Mouse (Mus musculus): ENCODE results near the gene Fam189a1. TPM values are rescaled to one million over a fixed set of nuclear protein-coding genes. Genes with fewer than 3 reads are reported as not detected.

Fam189a1 gene
- polyA plus RNA-seq, 1 experiment from 2014 or later: 0.31 TPM

GRCm38 (mm10) chr7:64840946-64841659 lies 315.3 kb downstream of the Fam189a1 start:
- no peak overlapping the region for H3K9ac ChIP-seq
- H3K4me1 ChIP-seq (replicated peaks): peaks cover 15% of the 10 kb centered on the region
- no peak overlapping the region for H3K4me3 ChIP-seq
- ATAC-seq (replicated peaks; ENCODE audit: insufficient number of reproducible peaks, insufficient read depth, low FRiP score, low read depth): no peak
- H3K36me3 ChIP-seq: no peaks in the 10 kb centered on the region
- 59% methylated on average over 10 of the region's 10 CpGs for WGBS
- H3K27me3 ChIP-seq: no peaks in the 10 kb centered on the region
- H3K9me3 ChIP-seq (replicated peaks): no peaks in the 10 kb centered on the region
- H3K4me2 ChIP-seq: no peak overlapping the region
- no peak overlapping the region for H3K27ac ChIP-seq

- H3K9me3 ChIP-seq (replicated peaks): no peaks in the 10 kb centered on the region
- H3K4me1 ChIP-seq (replicated peaks): peaks cover 15% of the 10 kb centered on the region
- peak overlapping the region; percentile 70 for H3K4me2 ChIP-seq
- WGBS: 65% methylated on average over 1 of the region's 1 CpGs
- no peak overlapping the region for H3K9ac ChIP-seq
- no peak for ATAC-seq (replicated peaks; ENCODE audit: insufficient number of reproducible peaks, insufficient read depth, low FRiP score, low read depth)
- no peaks in the 10 kb centered on the region for H3K36me3 ChIP-seq
- H3K27ac ChIP-seq: no peak overlapping the region
- no peaks in the 10 kb centered on the region for H3K27me3 ChIP-seq
- H3K4me3 ChIP-seq: 0 out of 2 replicates have a peak overlapping the region, but pooled peaks have one; percentile 43
These were observed 315.8 kb downstream of the Fam189a1 start for GRCm38 (mm10) chr7:64840576-64840895.

- Histone ChIP-seq H3K4me3 (peak overlapping the region; percentile 43), H3K36me3 (no peaks in the 10 kb centered on the region), H3K4me2 (peak overlapping the region; percentile 70), H3K9ac (0 out of 2 replicates have a peak overlapping the region, but pooled peaks have one; percentile 38), H3K4me1 (replicated peaks) (peaks cover 15% of the 10 kb centered on the region), H3K27me3 (no peaks in the 10 kb centered on the region), H3K27ac (no peak overlapping the region), H3K9me3 (replicated peaks) (no peaks in the 10 kb centered on the region)
- 3% methylated on average over 21 of the region's 21 CpGs for WGBS
- ATAC-seq (replicated peaks; ENCODE audit: insufficient number of reproducible peaks, insufficient read depth, low FRiP score, low read depth): peak; percentile 68
These were observed 316.4 kb downstream of the Fam189a1 start for GRCm38 (mm10) chr7:64839801-64840575.

GRCm38 (mm10) chr7:64839281-64839680 lies 317.1 kb downstream of the Fam189a1 start:
- Histone ChIP-seq H3K4me2 (peak overlapping the region; percentile 70), H3K9me3 (replicated peaks) (no peaks in the 10 kb centered on the region), H3K36me3 (no peaks in the 10 kb centered on the region), H3K4me1 (replicated peaks) (peaks cover 15% of the 10 kb centered on the region), H3K4me3 (no peak overlapping the region), H3K9ac (no peak overlapping the region), H3K27me3 (no peaks in the 10 kb centered on the region), H3K27ac (no peak overlapping the region)
- ATAC-seq (replicated peaks; ENCODE audit: insufficient number of reproducible peaks, insufficient read depth, low FRiP score, low read depth): no peak
- 62% methylated on average over 2 of the region's 2 CpGs for WGBS

DNA sequence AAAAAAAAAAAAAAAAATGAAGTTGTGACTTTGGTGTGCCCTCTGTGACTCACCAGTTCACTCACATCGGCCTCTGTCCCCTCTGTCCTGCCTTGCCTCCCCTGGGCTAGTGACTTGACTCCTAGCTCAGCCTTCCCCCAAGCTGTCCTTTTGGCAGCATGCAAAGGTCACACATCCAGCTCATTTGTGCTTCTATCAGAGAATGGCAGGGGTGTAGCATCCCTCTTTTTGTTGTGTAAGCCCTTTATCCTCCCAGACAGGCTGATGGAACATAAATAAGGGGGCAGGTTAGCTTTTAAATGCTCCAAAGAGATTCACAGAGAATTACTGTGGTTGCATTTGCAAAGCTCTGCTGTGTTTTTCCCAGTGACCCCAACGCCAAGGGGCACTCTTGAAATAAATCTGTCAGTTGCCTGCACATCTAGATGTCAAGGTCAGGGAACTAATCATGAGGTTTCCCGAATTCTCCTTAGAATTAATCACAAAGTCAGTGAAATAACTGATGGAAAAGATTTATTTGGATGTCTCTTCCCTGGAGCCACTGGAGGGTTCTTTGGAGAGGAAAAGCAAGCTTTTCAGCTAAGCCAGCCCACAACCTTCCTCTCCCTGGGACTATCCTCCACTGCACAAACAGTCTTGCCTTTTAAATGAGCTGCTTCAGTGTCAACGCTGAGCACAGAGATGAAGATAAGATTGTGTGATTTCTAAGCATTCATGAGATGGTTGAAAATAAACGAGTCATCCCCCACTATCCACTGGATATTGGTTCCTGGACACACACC lies 326.0 kb downstream of the Fam189a1 start:
- Histone ChIP-seq H3K36me3 (no peaks in the 10 kb centered on the region), H3K4me2 (no peak overlapping the region), H3K27ac (no peak overlapping the region), H3K9me3 (replicated peaks) (no peaks in the 10 kb centered on the region), H3K27me3 (no peaks in the 10 kb centered on the region), H3K4me3 (no peak overlapping the region), H3K4me1 (replicated peaks) (no peaks in the 10 kb centered on the region), H3K9ac (no peak overlapping the region)
- ATAC-seq (replicated peaks; ENCODE audit: insufficient number of reproducible peaks, insufficient read depth, low FRiP score, low read depth): no peak
- WGBS: 39% methylated on average over 5 of the region's 5 CpGs

- no peak overlapping the region for H3K4me2 ChIP-seq
- 70% methylated on average over 5 of the region's 5 CpGs for WGBS
- no peak overlapping the region for H3K4me3 ChIP-seq
- ATAC-seq (replicated peaks; ENCODE audit: insufficient number of reproducible peaks, insufficient read depth, low FRiP score, low read depth): no peak
- no peaks in the 10 kb centered on the region for H3K9me3 ChIP-seq (replicated peaks)
- H3K9ac ChIP-seq: no peak overlapping the region
- H3K4me1 ChIP-seq (replicated peaks): no peaks in the 10 kb centered on the region
- no peak overlapping the region for H3K27ac ChIP-seq
- no peaks in the 10 kb centered on the region for H3K36me3 ChIP-seq
- H3K27me3 ChIP-seq: no peaks in the 10 kb centered on the region
These were observed 335.3 kb downstream of the Fam189a1 start for GRCm38 (mm10) chr7:64821081-64821480.

GRCm38 (mm10) chr7:64819683-64820082 lies 336.7 kb downstream of the Fam189a1 start:
- H3K36me3 ChIP-seq: no peaks in the 10 kb centered on the region
- H3K4me3 ChIP-seq: no peak overlapping the region
- no peak for ATAC-seq (replicated peaks; ENCODE audit: insufficient number of reproducible peaks, insufficient read depth, low FRiP score, low read depth)
- H3K9ac ChIP-seq: no peak overlapping the region
- no peaks in the 10 kb centered on the region for H3K9me3 ChIP-seq (replicated peaks)
- H3K27me3 ChIP-seq: no peaks in the 10 kb centered on the region
- no peaks in the 10 kb centered on the region for H3K4me1 ChIP-seq (replicated peaks)
- H3K27ac ChIP-seq: no peak overlapping the region
- 76% methylated on average over 9 of the region's 9 CpGs for WGBS
- no peak overlapping the region for H3K4me2 ChIP-seq

DNA sequence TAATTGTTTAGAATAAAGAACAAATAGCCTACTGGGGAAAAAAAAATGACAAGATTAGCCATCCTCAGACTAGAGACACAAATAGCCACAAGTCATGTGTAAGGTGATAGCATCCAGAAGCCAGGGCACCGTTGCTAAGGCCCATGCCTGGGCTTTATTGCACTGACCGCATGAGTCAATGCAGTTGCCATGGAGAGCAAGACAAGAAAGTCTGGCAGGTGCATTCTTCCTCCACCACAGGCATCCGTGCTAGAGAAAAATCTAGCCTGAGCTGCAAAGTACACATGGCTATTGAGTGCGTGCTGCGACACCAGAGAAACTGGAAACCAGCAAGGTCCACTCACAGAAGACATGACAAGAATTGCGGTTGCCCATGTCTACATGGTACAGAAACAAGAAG lies 347.5 kb downstream of the Fam189a1 start:
- Histone ChIP-seq H3K4me1 (replicated peaks) (no peaks in the 10 kb centered on the region), H3K27ac (no peak overlapping the region), H3K27me3 (no peaks in the 10 kb centered on the region), H3K9me3 (replicated peaks) (no peaks in the 10 kb centered on the region), H3K4me3 (no peak overlapping the region), H3K9ac (no peak overlapping the region), H3K4me2 (no peak overlapping the region), H3K36me3 (no peaks in the 10 kb centered on the region)
- WGBS: 69% methylated on average over 6 of the region's 6 CpGs
- ATAC-seq (replicated peaks; ENCODE audit: insufficient number of reproducible peaks, insufficient read depth, low FRiP score, low read depth): no peak

DNA sequence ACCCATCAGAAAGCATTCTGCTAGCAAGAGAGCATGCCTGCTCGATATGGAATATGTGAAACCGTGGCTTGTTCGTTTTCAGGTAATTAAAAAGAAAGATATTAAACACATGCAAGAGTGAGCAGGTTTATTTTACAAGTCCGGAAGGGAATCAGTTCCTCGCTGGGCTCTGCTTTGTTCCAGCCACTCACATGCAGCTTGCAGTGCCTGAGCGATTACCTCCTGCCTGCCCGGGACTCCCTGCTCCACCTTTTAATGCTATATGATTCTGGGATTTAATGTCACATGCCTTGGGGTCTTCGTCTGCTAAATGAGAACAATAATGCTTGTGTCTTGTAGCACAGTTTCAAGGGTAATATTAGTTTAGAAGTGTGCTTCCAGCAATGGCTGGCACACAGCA lies 351.3 kb downstream of the Fam189a1 start:
- no peak overlapping the region for H3K27ac ChIP-seq
- no peaks in the 10 kb centered on the region for H3K9me3 ChIP-seq (replicated peaks)
- ATAC-seq (replicated peaks; ENCODE audit: insufficient number of reproducible peaks, insufficient read depth, low FRiP score, low read depth): no peak
- H3K4me1 ChIP-seq (replicated peaks): no peaks in the 10 kb centered on the region
- H3K4me3 ChIP-seq: no peak overlapping the region
- 81% methylated on average over 8 of the region's 8 CpGs for WGBS
- no peak overlapping the region for H3K4me2 ChIP-seq
- H3K36me3 ChIP-seq: no peaks in the 10 kb centered on the region
- no peak overlapping the region for H3K9ac ChIP-seq
- no peaks in the 10 kb centered on the region for H3K27me3 ChIP-seq

- no peak for ATAC-seq (replicated peaks; ENCODE audit: insufficient number of reproducible peaks, insufficient read depth, low FRiP score, low read depth)
- no peaks in the 10 kb centered on the region for H3K9me3 ChIP-seq (replicated peaks)
- H3K27ac ChIP-seq: peak overlapping the region; percentile 44; the same call in 1 of the 2 replicates
- H3K36me3 ChIP-seq: no peaks in the 10 kb centered on the region
- no peak overlapping the region for H3K4me2 ChIP-seq
- H3K4me3 ChIP-seq: no peak overlapping the region
- WGBS: 56% methylated on average over 6 of the region's 6 CpGs
- H3K4me1 ChIP-seq (replicated peaks): peaks cover 17% of the 10 kb centered on the region
- H3K9ac ChIP-seq: no peak overlapping the region
- no peaks in the 10 kb centered on the region for H3K27me3 ChIP-seq
These were observed 360.8 kb downstream of the Fam189a1 start for GRCm38 (mm10) chr7:64795554-64795953.

DNA sequence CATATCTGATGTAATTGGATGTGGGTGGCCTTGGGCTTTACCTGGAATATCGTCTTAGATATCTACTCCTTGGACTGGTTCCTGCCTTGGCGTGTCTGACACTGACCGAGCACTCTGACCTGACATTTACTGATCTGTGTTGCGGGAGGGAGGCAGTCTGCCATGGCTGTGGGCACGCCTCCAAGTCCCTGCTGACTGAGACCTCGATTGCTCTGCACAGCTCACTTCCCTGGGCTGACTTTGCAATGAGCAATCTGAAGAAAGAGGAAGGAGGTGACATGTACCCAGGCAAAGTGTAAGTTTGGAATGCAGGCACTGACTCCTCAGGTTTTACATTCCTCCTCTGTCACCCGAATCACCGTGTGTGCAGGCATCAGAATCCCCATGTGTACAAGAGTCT lies 364.3 kb downstream of the Fam189a1 start:
- Histone ChIP-seq H3K27me3 (no peaks in the 10 kb centered on the region), H3K4me3 (no peak overlapping the region), H3K4me1 (replicated peaks) (peaks cover 17% of the 10 kb centered on the region), H3K9me3 (replicated peaks) (no peaks in the 10 kb centered on the region), H3K27ac (peak overlapping the region; percentile 45; the same call in 1 of the 2 replicates), H3K36me3 (no peaks in the 10 kb centered on the region), H3K9ac (no peak overlapping the region), H3K4me2 (0 out of 2 replicates have a peak overlapping the region, but pooled peaks have one; percentile 4)
- 0 out of 2 replicates have a peak, but pooled peaks have one; percentile 47 for ATAC-seq (replicated peaks; ENCODE audit: insufficient number of reproducible peaks, insufficient read depth, low FRiP score, low read depth)
- 33% methylated on average over 8 of the region's 8 CpGs for WGBS
